Mouse (Mus musculus): ENCODE measurements around the gene Pelo. TPM values are rescaled to one million over a fixed set of nuclear protein-coding genes. Genes with fewer than 3 reads are reported as not detected.
A peak's percentile ranks its signal among the peaks of the same experiment; 100 is the strongest.

Gene Pelo
- polyA plus RNA-seq, 1 experiment from 2014 or later: 7.7 TPM

- Histone ChIP-seq H3K36me3 (peaks cover 38% of the 10 kb centered on the region), H3K9me3 (replicated peaks) (peaks cover 2% of the 10 kb centered on the region; the same call in 1 of the 2 replicates), H3K27ac (replicated peaks) (peak overlapping the region; percentile 93), H3K4me1 (peaks cover 25% of the 10 kb centered on the region), H3K4me3 (peak overlapping the region; percentile 80), H3K27me3 (ENCODE audit: low read depth, poor library complexity, severe bottlenecking) (no peaks in the 10 kb centered on the region)
- 12% methylated on average over 33 of the region's 35 CpGs for WGBS
- DNase-seq (ENCODE audit: low spot score): peak; percentile 44
These were observed 476 bp downstream of the Pelo start for GRCm38 (mm10) chr13:115089395-115090025.

GRCm38 (mm10) chr13:115089020-115089394, 979 bp downstream of the Pelo start:
- H3K27ac ChIP-seq (replicated peaks): peak overlapping the region; percentile 93
- peak overlapping the region; percentile 80 for H3K4me3 ChIP-seq
- no peaks in the 10 kb centered on the region for H3K27me3 ChIP-seq (ENCODE audit: low read depth, poor library complexity, severe bottlenecking)
- peaks cover 2% of the 10 kb centered on the region; the same call in 1 of the 2 replicates for H3K9me3 ChIP-seq (replicated peaks)
- no peak for DNase-seq (ENCODE audit: low spot score)
- WGBS: 70% methylated on average over 11 of the region's 11 CpGs
- H3K36me3 ChIP-seq: peaks cover 38% of the 10 kb centered on the region
- peaks cover 25% of the 10 kb centered on the region for H3K4me1 ChIP-seq

GRCm38 (mm10) chr13:115085974-115086373, 4.0 kb downstream of the Pelo start:
- no peak for DNase-seq (ENCODE audit: low spot score)

GRCm38 (mm10) chr13:115082339-115082738, 7.6 kb downstream of the Pelo start:
- DNase-seq (ENCODE audit: low spot score): no peak
- Histone ChIP-seq H3K4me1 (no peaks in the 10 kb centered on the region), H3K36me3 (peaks cover 21% of the 10 kb centered on the region), H3K27ac (replicated peaks) (no peak overlapping the region), H3K4me3 (no peak overlapping the region), H3K27me3 (ENCODE audit: low read depth, poor library complexity, severe bottlenecking) (no peaks in the 10 kb centered on the region), H3K9me3 (replicated peaks) (no peaks in the 10 kb centered on the region; the same call in 1 of the 2 replicates)
- WGBS: 93% methylated on average over 7 of the region's 7 CpGs

More at GRCm38 (mm10) chr13:115085974-115086373, 4.0 kb downstream of the Pelo start:
- peaks cover 2% of the 10 kb centered on the region; the same call in 1 of the 2 replicates for H3K9me3 ChIP-seq (replicated peaks)
- H3K4me1 ChIP-seq: peaks cover 23% of the 10 kb centered on the region
- H3K27ac ChIP-seq (replicated peaks): no peak overlapping the region
- H3K4me3 ChIP-seq: no peak overlapping the region
- 92% methylated on average over 6 of the region's 6 CpGs for WGBS
- H3K36me3 ChIP-seq: peaks cover 38% of the 10 kb centered on the region
- H3K27me3 ChIP-seq (ENCODE audit: low read depth, poor library complexity, severe bottlenecking): no peaks in the 10 kb centered on the region

GRCm38 (mm10) chr13:115079996-115080585, 9.9 kb downstream of the Pelo start:
- 91% methylated on average over 3 of the region's 3 CpGs for WGBS

GRCm38 (mm10) chr13:115078997-115079685, 10.8 kb downstream of the Pelo start:
- WGBS: 88% methylated on average over 6 of the region's 6 CpGs
- H3K4me1 ChIP-seq: no peaks in the 10 kb centered on the region
- DNase-seq (ENCODE audit: low spot score): no peak
- no peaks in the 10 kb centered on the region for H3K27me3 ChIP-seq (ENCODE audit: low read depth, poor library complexity, severe bottlenecking)
- H3K9me3 ChIP-seq (replicated peaks): no peaks in the 10 kb centered on the region
- no peak overlapping the region for H3K27ac ChIP-seq (replicated peaks)
- H3K36me3 ChIP-seq: no peaks in the 10 kb centered on the region
- H3K4me3 ChIP-seq: no peak overlapping the region

More at GRCm38 (mm10) chr13:115079996-115080585, 9.9 kb downstream of the Pelo start:
- Histone ChIP-seq H3K36me3 (no peaks in the 10 kb centered on the region), H3K27ac (replicated peaks) (no peak overlapping the region), H3K4me3 (no peak overlapping the region), H3K4me1 (no peaks in the 10 kb centered on the region), H3K27me3 (ENCODE audit: low read depth, poor library complexity, severe bottlenecking) (no peaks in the 10 kb centered on the region), H3K9me3 (replicated peaks) (no peaks in the 10 kb centered on the region)
- no peak for DNase-seq (ENCODE audit: low spot score)

- Histone ChIP-seq H3K4me1 (no peaks in the 10 kb centered on the region), H3K4me3 (no peak overlapping the region), H3K27me3 (ENCODE audit: low read depth, poor library complexity, severe bottlenecking) (no peaks in the 10 kb centered on the region), H3K36me3 (no peaks in the 10 kb centered on the region), H3K9me3 (replicated peaks) (no peaks in the 10 kb centered on the region), H3K27ac (replicated peaks) (no peak overlapping the region)
- no peak for DNase-seq (ENCODE audit: low spot score)
- WGBS: 86% methylated on average over 9 of the region's 9 CpGs
These were observed 12.4 kb downstream of the Pelo start for GRCm38 (mm10) chr13:115077346-115078134.

- DNase-seq (ENCODE audit: low spot score): no peak
- 95% methylated on average over 6 of the region's 6 CpGs for WGBS
- Histone ChIP-seq H3K9me3 (replicated peaks) (no peaks in the 10 kb centered on the region), H3K4me3 (no peak overlapping the region), H3K36me3 (no peaks in the 10 kb centered on the region), H3K4me1 (no peaks in the 10 kb centered on the region), H3K27me3 (ENCODE audit: low read depth, poor library complexity, severe bottlenecking) (no peaks in the 10 kb centered on the region), H3K27ac (replicated peaks) (no peak overlapping the region)
These were observed 17.6 kb downstream of the Pelo start for GRCm38 (mm10) chr13:115072386-115072785.

GRCm38 (mm10) chr13:115071431-115071830, 18.6 kb downstream of the Pelo start:
- no peak for DNase-seq (ENCODE audit: low spot score)
- WGBS: 89% methylated on average over 3 of the region's 3 CpGs
- H3K4me1 ChIP-seq: no peaks in the 10 kb centered on the region
- no peaks in the 10 kb centered on the region for H3K27me3 ChIP-seq (ENCODE audit: low read depth, poor library complexity, severe bottlenecking)
- no peaks in the 10 kb centered on the region for H3K9me3 ChIP-seq (replicated peaks)
- no peaks in the 10 kb centered on the region for H3K36me3 ChIP-seq
- H3K4me3 ChIP-seq: no peak overlapping the region
- no peak overlapping the region for H3K27ac ChIP-seq (replicated peaks)

- WGBS: 96% methylated on average over 1 of the region's 1 CpGs
- no peak for DNase-seq (ENCODE audit: low spot score)
- H3K27ac ChIP-seq (replicated peaks): no peak overlapping the region
These were observed 22.0 kb downstream of the Pelo start for GRCm38 (mm10) chr13:115067968-115068330.

GRCm38 (mm10) chr13:115067324-115067967, 22.5 kb downstream of the Pelo start:
- no peak overlapping the region for H3K27ac ChIP-seq (replicated peaks)
- H3K36me3 ChIP-seq: no peaks in the 10 kb centered on the region
- DNase-seq (ENCODE audit: low spot score): no peak
- 90% methylated on average over 4 of the region's 4 CpGs for WGBS
- H3K4me3 ChIP-seq: no peak overlapping the region
- H3K4me1 ChIP-seq: no peaks in the 10 kb centered on the region
- no peaks in the 10 kb centered on the region for H3K27me3 ChIP-seq (ENCODE audit: low read depth, poor library complexity, severe bottlenecking)
- H3K9me3 ChIP-seq (replicated peaks): no peaks in the 10 kb centered on the region

More at GRCm38 (mm10) chr13:115067968-115068330, 22.0 kb downstream of the Pelo start:
- Histone ChIP-seq H3K27me3 (ENCODE audit: low read depth, poor library complexity, severe bottlenecking) (no peaks in the 10 kb centered on the region), H3K9me3 (replicated peaks) (no peaks in the 10 kb centered on the region), H3K4me1 (no peaks in the 10 kb centered on the region), H3K36me3 (no peaks in the 10 kb centered on the region), H3K4me3 (no peak overlapping the region)

- no peaks in the 10 kb centered on the region for H3K9me3 ChIP-seq (replicated peaks)
- 89% methylated on average over 5 of the region's 5 CpGs for WGBS
- no peak for DNase-seq (ENCODE audit: low spot score)
These were observed 32.4 kb downstream of the Pelo start for GRCm38 (mm10) chr13:115057555-115057954.

More at GRCm38 (mm10) chr13:115057555-115057954, 32.4 kb downstream of the Pelo start:
- H3K36me3 ChIP-seq: no peaks in the 10 kb centered on the region
- H3K4me3 ChIP-seq: no peak overlapping the region
- H3K4me1 ChIP-seq: peaks cover 8% of the 10 kb centered on the region; the same call in 1 of the 2 replicates
- no peak overlapping the region for H3K27ac ChIP-seq (replicated peaks)
- H3K27me3 ChIP-seq (ENCODE audit: low read depth, poor library complexity, severe bottlenecking): no peaks in the 10 kb centered on the region
